Mouse (Mus musculus): ENCODE measurements around the gene Gas7. TPM values are rescaled to one million over a fixed set of nuclear protein-coding genes. Genes with fewer than 3 reads are reported as not detected.

Gene Gas7
- polyA plus RNA-seq, 1 experiment from 2014 or later: 19.4 TPM

DNA sequence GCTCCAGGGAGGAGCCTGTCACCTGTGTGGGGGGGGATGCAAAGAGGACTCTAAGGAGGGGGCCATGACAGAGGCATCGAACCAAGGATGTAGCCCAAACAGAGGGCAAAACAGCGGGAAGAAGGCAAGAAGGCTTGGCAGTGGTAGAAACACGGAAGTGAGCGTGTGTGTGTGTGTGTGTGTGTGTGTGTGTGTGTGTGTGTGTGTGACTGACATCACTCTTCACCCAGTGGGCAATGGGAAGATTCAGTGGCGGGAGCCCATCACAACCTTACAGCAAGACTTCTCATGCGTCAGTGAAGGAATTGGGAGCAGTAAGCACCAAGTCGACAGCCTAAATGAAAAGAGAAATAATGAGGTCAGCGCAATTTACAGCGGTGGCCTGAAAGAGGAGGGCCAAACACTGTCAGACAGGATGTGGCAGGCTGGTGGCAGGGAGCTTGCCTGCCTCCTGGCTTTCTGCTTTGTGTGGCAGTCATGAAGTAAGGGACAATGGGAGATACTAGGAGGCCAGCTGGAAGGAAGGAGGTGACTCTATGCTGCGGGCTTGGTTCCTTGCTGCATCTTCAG lies 153.0 kb downstream of the Gas7 start:
- no peak overlapping the region for H3K4me2 ChIP-seq (ENCODE audit: low read depth, low read length)
- H3K9me3 ChIP-seq (ENCODE audit: control insufficient read depth, low read length): no peaks in the 10 kb centered on the region
- no peak overlapping the region for H3K9ac ChIP-seq (ENCODE audit: low read depth, low read length)
- H3K4me1 ChIP-seq (ENCODE audit: control insufficient read depth, insufficient read depth, low read length): 0 out of 2 replicates have a peak, but pooled peaks cover 3% of the 10 kb centered on the region
- WGBS: 75% methylated on average over 10 of the region's 10 CpGs
- DNase-seq (ENCODE audit: low spot score) (no peak), ATAC-seq (ENCODE audit: low read depth) (no peak)
- H3K27me3 ChIP-seq (replicated peaks; ENCODE audit: control insufficient read depth, insufficient read depth, low read length): no peaks in the 10 kb centered on the region
- no peak overlapping the region for H3K4me3 ChIP-seq (ENCODE audit: low read depth, low read length)
- no peaks in the 10 kb centered on the region for H3K36me3 ChIP-seq (ENCODE audit: control insufficient read depth, insufficient read depth, low read length)
- no peak overlapping the region for H3K27ac ChIP-seq (replicated peaks; ENCODE audit: low read depth, low read length)

GRCm38 (mm10) chr11:67612158-67612839 lies 157.1 kb downstream of the Gas7 start:
- no peak overlapping the region for H3K27ac ChIP-seq (replicated peaks; ENCODE audit: low read depth, low read length)
- no peaks in the 10 kb centered on the region for H3K9me3 ChIP-seq (ENCODE audit: control insufficient read depth, low read length)
- ATAC-seq (ENCODE audit: low read depth): no peak
- no peak overlapping the region for H3K9ac ChIP-seq (ENCODE audit: low read depth, low read length)
- H3K27me3 ChIP-seq (replicated peaks; ENCODE audit: control insufficient read depth, insufficient read depth, low read length): no peaks in the 10 kb centered on the region
- H3K4me2 ChIP-seq (ENCODE audit: low read depth, low read length): no peak overlapping the region
- DNase-seq (ENCODE audit: low spot score): no peak
- no peaks in the 10 kb centered on the region for H3K36me3 ChIP-seq (ENCODE audit: control insufficient read depth, insufficient read depth, low read length)
- 0 out of 2 replicates have a peak, but pooled peaks cover 3% of the 10 kb centered on the region for H3K4me1 ChIP-seq (ENCODE audit: control insufficient read depth, insufficient read depth, low read length)
- WGBS: 79% methylated on average over 9 of the region's 9 CpGs
- H3K4me3 ChIP-seq (ENCODE audit: low read depth, low read length): no peak overlapping the region

GRCm38 (mm10) chr11:67616557-67617239 lies 161.5 kb downstream of the Gas7 start:
- Histone ChIP-seq H3K4me1 (ENCODE audit: control insufficient read depth, insufficient read depth, low read length) (0 out of 2 replicates have a peak, but pooled peaks cover 3% of the 10 kb centered on the region), H3K4me2 (ENCODE audit: low read depth, low read length) (no peak overlapping the region), H3K9ac (ENCODE audit: low read depth, low read length) (no peak overlapping the region), H3K9me3 (ENCODE audit: control insufficient read depth, low read length) (no peaks in the 10 kb centered on the region), H3K27ac (replicated peaks; ENCODE audit: low read depth, low read length) (no peak overlapping the region), H3K36me3 (ENCODE audit: control insufficient read depth, insufficient read depth, low read length) (no peaks in the 10 kb centered on the region), H3K4me3 (ENCODE audit: low read depth, low read length) (no peak overlapping the region), H3K27me3 (replicated peaks; ENCODE audit: control insufficient read depth, insufficient read depth, low read length) (no peaks in the 10 kb centered on the region)
- WGBS: 88% methylated on average over 13 of the region's 13 CpGs
- ATAC-seq (ENCODE audit: low read depth): no peak
- no peak for DNase-seq (ENCODE audit: low spot score)

DNA sequence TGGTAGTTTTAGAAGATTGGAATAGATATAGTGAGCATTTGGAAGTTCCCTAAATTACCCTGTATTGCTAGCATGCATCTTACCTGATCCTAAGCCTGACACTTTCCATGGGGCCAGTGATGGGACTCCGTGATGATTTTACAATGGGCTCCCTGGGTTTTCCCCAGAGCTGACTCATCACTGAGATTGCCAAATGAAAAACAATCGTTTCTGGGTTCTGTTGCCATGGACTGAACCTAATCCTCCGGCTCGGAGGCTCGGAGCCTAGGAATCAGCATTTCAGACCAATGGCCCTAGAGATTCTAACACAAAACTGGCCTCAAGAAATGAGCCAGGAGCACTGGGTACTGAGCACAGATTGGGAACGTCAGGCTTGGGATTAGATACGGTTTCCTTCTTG lies 167.1 kb downstream of the Gas7 start:
- ATAC-seq (ENCODE audit: low read depth): no peak
- no peak overlapping the region for H3K9ac ChIP-seq (ENCODE audit: low read depth, low read length)
- 75% methylated on average over 7 of the region's 7 CpGs for WGBS
- H3K4me1 ChIP-seq (ENCODE audit: control insufficient read depth, insufficient read depth, low read length): no peaks in the 10 kb centered on the region
- H3K4me3 ChIP-seq (ENCODE audit: low read depth, low read length): no peak overlapping the region
- H3K27me3 ChIP-seq (replicated peaks; ENCODE audit: control insufficient read depth, insufficient read depth, low read length): no peaks in the 10 kb centered on the region
- no peak overlapping the region for H3K4me2 ChIP-seq (ENCODE audit: low read depth, low read length)
- no peaks in the 10 kb centered on the region for H3K36me3 ChIP-seq (ENCODE audit: control insufficient read depth, insufficient read depth, low read length)
- DNase-seq (ENCODE audit: low spot score): no peak
- no peak overlapping the region for H3K27ac ChIP-seq (replicated peaks; ENCODE audit: low read depth, low read length)
- H3K9me3 ChIP-seq (ENCODE audit: control insufficient read depth, low read length): no peaks in the 10 kb centered on the region

DNA sequence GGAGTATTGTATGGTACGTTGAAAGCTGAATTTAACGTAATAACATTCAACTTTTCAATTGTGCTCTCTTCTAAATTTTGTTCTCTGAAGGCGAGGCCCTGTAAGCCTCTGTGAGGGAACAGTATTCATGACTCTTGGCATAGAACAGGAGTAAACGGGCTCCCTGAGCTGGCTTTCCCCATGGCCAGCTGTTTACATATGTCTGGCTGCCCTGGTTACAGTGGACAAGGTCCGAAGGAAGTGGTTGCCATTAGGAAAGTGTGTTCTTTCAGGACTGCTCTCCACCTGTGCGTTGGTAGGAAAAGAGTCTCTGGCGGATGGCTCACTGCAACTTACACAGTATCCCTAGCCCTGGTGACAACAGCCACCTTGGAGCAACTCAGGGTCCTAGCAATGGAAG lies 171.9 kb downstream of the Gas7 start:
- no peak overlapping the region for H3K27ac ChIP-seq (replicated peaks; ENCODE audit: low read depth, low read length)
- H3K36me3 ChIP-seq (ENCODE audit: control insufficient read depth, insufficient read depth, low read length): no peaks in the 10 kb centered on the region
- 83% methylated on average over 7 of the region's 7 CpGs for WGBS
- H3K4me1 ChIP-seq (ENCODE audit: control insufficient read depth, insufficient read depth, low read length): no peaks in the 10 kb centered on the region
- DNase-seq (ENCODE audit: low spot score) (no peak), ATAC-seq (ENCODE audit: low read depth) (no peak)
- no peaks in the 10 kb centered on the region for H3K27me3 ChIP-seq (replicated peaks; ENCODE audit: control insufficient read depth, insufficient read depth, low read length)
- no peaks in the 10 kb centered on the region for H3K9me3 ChIP-seq (ENCODE audit: control insufficient read depth, low read length)
- no peak overlapping the region for H3K4me3 ChIP-seq (ENCODE audit: low read depth, low read length)
- no peak overlapping the region for H3K9ac ChIP-seq (ENCODE audit: low read depth, low read length)
- no peak overlapping the region for H3K4me2 ChIP-seq (ENCODE audit: low read depth, low read length)

GRCm38 (mm10) chr11:67628522-67628921 lies 173.3 kb downstream of the Gas7 start:
- no peaks in the 10 kb centered on the region for H3K9me3 ChIP-seq (ENCODE audit: control insufficient read depth, low read length)
- H3K4me1 ChIP-seq (ENCODE audit: control insufficient read depth, insufficient read depth, low read length): no peaks in the 10 kb centered on the region
- no peak overlapping the region for H3K4me3 ChIP-seq (ENCODE audit: low read depth, low read length)
- no peak overlapping the region for H3K4me2 ChIP-seq (ENCODE audit: low read depth, low read length)
- no peaks in the 10 kb centered on the region for H3K36me3 ChIP-seq (ENCODE audit: control insufficient read depth, insufficient read depth, low read length)
- DNase-seq (ENCODE audit: low spot score) (no peak), ATAC-seq (ENCODE audit: low read depth) (no peak)
- WGBS: 66% methylated on average over 2 of the region's 2 CpGs
- H3K27me3 ChIP-seq (replicated peaks; ENCODE audit: control insufficient read depth, insufficient read depth, low read length): no peaks in the 10 kb centered on the region
- no peak overlapping the region for H3K27ac ChIP-seq (replicated peaks; ENCODE audit: low read depth, low read length)
- H3K9ac ChIP-seq (ENCODE audit: low read depth, low read length): no peak overlapping the region

DNA sequence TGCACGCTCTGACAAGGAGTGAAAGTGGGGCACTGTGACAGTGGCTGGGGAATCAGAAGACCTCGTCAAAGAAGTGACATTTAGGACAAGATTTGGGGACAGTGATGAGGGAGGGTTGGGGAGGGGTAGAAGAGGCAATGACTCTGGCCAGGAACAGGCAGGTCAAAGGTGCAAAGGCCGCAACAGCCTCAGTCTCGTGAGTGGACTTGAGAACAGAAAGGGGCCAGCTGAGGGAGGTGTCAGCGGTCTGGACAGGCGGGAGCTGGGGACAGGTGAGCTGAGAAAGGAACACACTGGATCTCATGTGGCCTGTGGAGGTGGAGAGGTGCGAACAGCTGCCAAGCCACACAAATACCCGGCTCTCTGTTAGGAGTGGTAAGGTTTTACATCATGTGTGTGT lies 177.7 kb downstream of the Gas7 start:
- Histone ChIP-seq H3K9me3 (ENCODE audit: control insufficient read depth, low read length) (no peaks in the 10 kb centered on the region), H3K27me3 (replicated peaks; ENCODE audit: control insufficient read depth, insufficient read depth, low read length) (no peaks in the 10 kb centered on the region), H3K4me2 (ENCODE audit: low read depth, low read length) (no peak overlapping the region), H3K4me1 (ENCODE audit: control insufficient read depth, insufficient read depth, low read length) (no peaks in the 10 kb centered on the region), H3K9ac (ENCODE audit: low read depth, low read length) (no peak overlapping the region), H3K4me3 (ENCODE audit: low read depth, low read length) (no peak overlapping the region), H3K36me3 (ENCODE audit: control insufficient read depth, insufficient read depth, low read length) (no peaks in the 10 kb centered on the region), H3K27ac (replicated peaks; ENCODE audit: low read depth, low read length) (no peak overlapping the region)
- ATAC-seq (ENCODE audit: low read depth) (no peak), DNase-seq (ENCODE audit: low spot score) (no peak)
- 74% methylated on average over 8 of the region's 8 CpGs for WGBS

GRCm38 (mm10) chr11:67633620-67634229 lies 178.5 kb downstream of the Gas7 start:
- Histone ChIP-seq H3K27me3 (replicated peaks; ENCODE audit: control insufficient read depth, insufficient read depth, low read length) (no peaks in the 10 kb centered on the region), H3K9ac (ENCODE audit: low read depth, low read length) (no peak overlapping the region; the same call in 1 of the 2 replicates), H3K4me2 (ENCODE audit: low read depth, low read length) (no peak overlapping the region), H3K4me1 (ENCODE audit: control insufficient read depth, insufficient read depth, low read length) (peaks cover 6% of the 10 kb centered on the region; the same call in 1 of the 2 replicates), H3K9me3 (ENCODE audit: control insufficient read depth, low read length) (no peaks in the 10 kb centered on the region), H3K4me3 (ENCODE audit: low read depth, low read length) (no peak overlapping the region), H3K27ac (replicated peaks; ENCODE audit: low read depth, low read length) (no peak overlapping the region), H3K36me3 (ENCODE audit: control insufficient read depth, insufficient read depth, low read length) (no peaks in the 10 kb centered on the region)
- DNase-seq (ENCODE audit: low spot score) (peak; percentile 45), ATAC-seq (ENCODE audit: low read depth) (peak; percentile 60; the same call in 1 of the 2 replicates)
- 65% methylated on average over 3 of the region's 3 CpGs for WGBS

Measured in embryonic facial prominence, embryonic 14.5 days (tissue).